Mouse (Mus musculus) fibroblast of lung, adult 2 months (primary cell): ENCODE results near the gene Skint6.
"Not testable (repeated sequence)": the region's sequence is repeated elsewhere in the genome, so short reads cannot be mapped to it uniquely, and the experiment has no call there.

Experiments used
- DNase-seq: peaks from one replicate; pipeline ENCODE4 v3.0.0-alpha.2; 2011; ENCODE audit warnings: low read depth

The Skint6 gene

GRCm38 (mm10) chr4:113286873-113287272, at the start of gene Skint6:
Gene Skint6, minus strand, starts transcription at chr4:113286973.
- DNase-seq = no peak

- DNase-seq = no peak
Observed at GRCm38 (mm10) chr4:113320911-113321310, 34.1 kb upstream of the Skint6 start.

- DNase-seq = no peak
Observed at GRCm38 (mm10) chr4:113301773-113302473, 15.2 kb upstream of the Skint6 start.

GRCm38 (mm10) chr4:113263363-113264060, 23.3 kb downstream of the Skint6 start:
- no peak for DNase-seq

GRCm38 (mm10) chr4:113245808-113246207, 41.0 kb downstream of the Skint6 start:
- DNase-seq = no peak

GRCm38 (mm10) chr4:113067621-113068020, 219.2 kb downstream of the Skint6 start:
- no peak for DNase-seq

DNA sequence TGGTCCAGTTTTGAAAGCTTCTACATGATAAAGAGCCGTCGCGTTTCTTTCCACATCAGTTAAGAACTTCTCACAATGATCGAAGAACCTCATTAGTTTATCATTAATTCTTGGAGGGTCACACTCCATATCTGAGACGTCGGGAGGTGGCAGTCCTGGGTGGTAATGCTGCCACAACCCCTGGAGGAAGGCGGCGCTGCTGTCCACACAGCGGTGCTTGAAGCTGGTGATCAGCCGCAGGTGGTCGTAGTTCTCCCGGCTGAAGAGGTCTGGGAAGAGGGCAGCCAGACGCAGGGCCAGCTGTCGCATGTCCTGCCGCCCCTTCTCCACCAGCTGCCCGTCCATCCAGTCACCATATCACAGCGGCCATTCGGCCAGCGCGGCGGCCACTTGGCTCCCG, 307.6 kb downstream of the Skint6 start:
- not testable (repeated sequence) for DNase-seq

DNA sequence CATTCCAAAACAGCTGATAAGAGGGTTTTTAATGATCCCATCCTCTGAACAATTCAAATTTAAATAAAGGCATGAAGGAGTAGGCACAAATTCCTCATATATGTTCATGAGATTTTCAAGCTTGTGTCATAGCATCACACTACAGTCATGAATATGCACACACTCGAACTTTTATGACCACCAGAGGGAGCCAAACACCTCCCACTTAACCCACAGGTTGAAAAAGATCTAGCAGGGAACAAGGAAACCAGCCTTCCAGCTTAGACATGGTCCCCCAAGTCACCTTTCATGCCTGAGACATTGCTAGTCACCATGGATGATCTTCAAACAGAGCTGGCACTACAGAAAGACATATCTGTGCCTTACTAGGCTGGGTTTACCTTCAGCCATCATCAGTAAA, 496.1 kb downstream of the Skint6 start:
- no peak for DNase-seq

DNA sequence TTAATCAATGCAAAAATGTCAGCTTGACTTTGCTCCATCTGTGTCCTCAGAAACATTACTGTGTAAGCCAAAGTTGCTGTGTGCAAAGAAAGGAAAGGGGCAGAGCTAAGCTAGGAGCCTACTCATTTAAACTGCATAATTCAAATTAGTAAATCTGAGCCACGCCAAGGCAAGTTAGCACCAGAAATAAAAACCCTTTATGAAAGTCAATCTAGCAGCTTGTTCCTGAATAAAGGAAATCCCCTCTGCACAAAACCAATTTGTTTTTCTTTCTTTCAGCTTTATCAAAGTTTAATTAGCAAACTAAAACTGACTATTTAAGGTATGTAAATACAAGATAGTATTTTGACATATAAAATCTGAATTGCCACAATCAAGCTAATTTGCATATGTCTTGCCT, 512.0 kb downstream of the Skint6 start, which contains the start of gene Skint10:
Gene Skint10, minus strand, starts transcription at position 101 of the 400 bp plus-strand sequence.
- DNase-seq = no peak
